Mouse (Mus musculus) liver, adult 2 months (tissue): ENCODE data around the gene Appl2. TPM values are rescaled to one million over a fixed set of nuclear protein-coding genes. Genes with fewer than 3 reads are reported as not detected.

Source experiments
- DNase-seq: peaks from one replicate; pipeline ENCODE4 v3.0.0-alpha.2; 2011; ENCODE audit warnings: low read depth, low spot score; ENCODE audit errors: extremely low read depth
- H3K27ac ChIP-seq: fragments of 200-500 bp; replicated peaks from 2 replicates; pipeline ENCODE4 v1.5.1; 2012; ENCODE audit warnings: low read depth, mild to moderate bottlenecking, control low read depth, inconsistent platforms, low read length; ENCODE audit not compliant: insufficient read depth
- H3K27me3 ChIP-seq: fragments of 200-500 bp; 2 replicates; pipeline ENCODE4 v1.6.1; 2012; ENCODE audit warnings: mild to moderate bottlenecking, moderate library complexity, low read length, inconsistent platforms; ENCODE audit not compliant: control insufficient read depth, insufficient read depth
- H3K36me3 ChIP-seq: fragments of 200-500 bp; 2 replicates; pipeline ENCODE4 v1.6.1; 2012; ENCODE audit warnings: low read length, inconsistent platforms; ENCODE audit not compliant: control insufficient read depth, insufficient read depth
- H3K4me1 ChIP-seq: fragments of 200-500 bp; 2 replicates; pipeline ENCODE4 v1.6.1; 2011; ENCODE audit warnings: low read length; ENCODE audit not compliant: control insufficient read depth, insufficient read depth
- H3K4me3 ChIP-seq: fragments of 200-500 bp; 2 replicates; pipeline ENCODE4 v1.5.1; 2011; ENCODE audit warnings: low read depth, mild to moderate bottlenecking, control low read depth, low read length, moderate library complexity; ENCODE audit not compliant: insufficient read depth
- H3K79me2 ChIP-seq: fragments of 200-500 bp; 2 replicates; pipeline ENCODE4 v1.6.1; 2012; ENCODE audit warnings: inconsistent platforms, mild to moderate bottlenecking, low read length, moderate library complexity; ENCODE audit not compliant: control insufficient read depth, insufficient read depth
- H3K9ac ChIP-seq: fragments of 200-500 bp; 2 replicates; pipeline ENCODE4 v1.6.1; 2012; ENCODE audit warnings: low read depth, mild to moderate bottlenecking, control low read depth, inconsistent platforms, low read length
- CTCF ChIP-seq: fragments of 200-500 bp; IDR thresholded peaks from 2 replicates; pipeline ENCODE4 v1.5.1; 2011; ENCODE audit warnings: low read depth, low read length, control low read depth
- POLR2A ChIP-seq: fragments of 200-500 bp; IDR thresholded peaks from 2 replicates; pipeline ENCODE4 v1.6.1; 2011; ENCODE audit warnings: low read length, control low read depth; ENCODE audit not compliant: insufficient read depth; ENCODE audit errors: extremely low read depth
- WGBS: fragments of 180-500 bp; shearing (Covaris S2); methylation state at CpG from one replicate; pipeline ENCODE4 v1.1.7; 2018; 5-methylcytosine and 5-hydroxymethylcytosine counted together
- polyA plus RNA-seq: library from polyadenylated mRNA; depleted of rRNA; stranded (reverse); fragments of >200 nt; gene quantifications from 2 replicates; pipeline ENCODE4 v1.2.3, GENCODE M21; 2012
- total RNA-seq: library from RNA; depleted of rRNA; stranded (reverse); fragments of >200 nt; gene quantifications from 2 replicates; pipeline ENCODE4 v1.2.3, GENCODE M21; 2014

Appl2 gene
- total and polyA plus RNA-seq, 2 experiments = 18.1 to 28.9 TPM

GRCm38 (mm10) chr10:83646351-83646885 is 2.1 kb downstream of the Appl2 start:
- TF ChIP-seq POLR2A = no peak
- no peak for TF ChIP-seq CTCF
- Histone ChIP-seq H3K4me1 (peaks cover 20% of the 10 kb centered on the region), H3K79me2 (peaks cover 12% of the 10 kb centered on the region; the same call in 1 of the 2 replicates), H3K27me3 (no peaks in the 10 kb centered on the region), H3K36me3 (no peaks in the 10 kb centered on the region), H3K27ac (0 out of 2 replicates have a peak overlapping the region, but pooled peaks have one; percentile 6), H3K9ac (no peak overlapping the region), H3K4me3 (no peak overlapping the region)
- peak; percentile 24 for DNase-seq
- WGBS = 24% methylated on average over 7 of the region's 7 CpGs

GRCm38 (mm10) chr10:83645716-83645990 is 2.9 kb downstream of the Appl2 start:
- peak overlapping the region; percentile 44 for H3K27ac ChIP-seq
- H3K9ac ChIP-seq = no peak overlapping the region
- 86% methylated on average over 3 of the region's 3 CpGs for WGBS
- H3K4me1 ChIP-seq = peaks cover 20% of the 10 kb centered on the region
- no peaks in the 10 kb centered on the region for H3K36me3 ChIP-seq
- peaks cover 12% of the 10 kb centered on the region; the same call in 1 of the 2 replicates for H3K79me2 ChIP-seq
- H3K27me3 ChIP-seq = no peaks in the 10 kb centered on the region
- no peak overlapping the region for H3K4me3 ChIP-seq
- no peak for DNase-seq
- TF ChIP-seq POLR2A (no peak), CTCF (no peak)

- Histone ChIP-seq H3K9ac (no peak overlapping the region), H3K79me2 (peaks cover 12% of the 10 kb centered on the region; the same call in 1 of the 2 replicates), H3K4me3 (no peak overlapping the region), H3K4me1 (peaks cover 20% of the 10 kb centered on the region), H3K27ac (peak overlapping the region; percentile 44), H3K36me3 (no peaks in the 10 kb centered on the region), H3K27me3 (no peaks in the 10 kb centered on the region)
- TF ChIP-seq CTCF (no peak), POLR2A (no peak)
- 51% methylated on average over 16 of the region's 16 CpGs for WGBS
- no peak for DNase-seq
Measured at GRCm38 (mm10) chr10:83644865-83645715, 3.4 kb downstream of the Appl2 start.

GRCm38 (mm10) chr10:83644167-83644566 is 4.4 kb downstream of the Appl2 start:
- TF ChIP-seq CTCF = no peak
- no peak for TF ChIP-seq POLR2A
- H3K27me3 ChIP-seq = no peaks in the 10 kb centered on the region
- no peaks in the 10 kb centered on the region for H3K36me3 ChIP-seq
- 68% methylated on average over 8 of the region's 8 CpGs for WGBS
- H3K27ac ChIP-seq = no peak overlapping the region
- peaks cover 12% of the 10 kb centered on the region; the same call in 1 of the 2 replicates for H3K79me2 ChIP-seq
- no peak overlapping the region for H3K9ac ChIP-seq
- no peak for DNase-seq
- no peak overlapping the region for H3K4me3 ChIP-seq
- peaks cover 20% of the 10 kb centered on the region for H3K4me1 ChIP-seq

- Histone ChIP-seq H3K27me3 (no peaks in the 10 kb centered on the region), H3K27ac (no peak overlapping the region), H3K4me1 (peaks cover 21% of the 10 kb centered on the region), H3K36me3 (no peaks in the 10 kb centered on the region), H3K9ac (no peak overlapping the region), H3K4me3 (no peak overlapping the region), H3K79me2 (peaks cover 12% of the 10 kb centered on the region; the same call in 1 of the 2 replicates)
- TF ChIP-seq POLR2A = no peak
- TF ChIP-seq CTCF = no peak
- peak; percentile 64 for DNase-seq
- WGBS = 55% methylated on average over 3 of the region's 3 CpGs
Measured at GRCm38 (mm10) chr10:83641641-83642040, 6.9 kb downstream of the Appl2 start.

GRCm38 (mm10) chr10:83639881-83640386 is 8.6 kb downstream of the Appl2 start:
- Histone ChIP-seq H3K79me2 (peaks cover 5% of the 10 kb centered on the region; the same call in 1 of the 2 replicates), H3K4me1 (peaks cover 19% of the 10 kb centered on the region), H3K36me3 (no peaks in the 10 kb centered on the region), H3K27me3 (no peaks in the 10 kb centered on the region), H3K9ac (no peak overlapping the region), H3K4me3 (no peak overlapping the region), H3K27ac (no peak overlapping the region)
- no peak for DNase-seq
- 90% methylated on average over 10 of the region's 10 CpGs for WGBS
- no peak for TF ChIP-seq POLR2A
- TF ChIP-seq CTCF = no peak
